Mouse (Mus musculus) C2C12 (cell line): ENCODE results near the gene Trim65. TPM values are rescaled to one million over a fixed set of nuclear protein-coding genes. Genes with fewer than 3 reads are reported as not detected.
"Not testable (repeated sequence)": the region's sequence is repeated elsewhere in the genome, so short reads cannot be mapped to it uniquely, and the experiment has no call there.

Experiments used
- H3K27me3 ChIP-seq: one replicate; pipeline ENCODE4 v1.6.1; 2011; ENCODE audit not compliant: control insufficient read depth, insufficient read depth, insufficient read length
- H3K36me3 ChIP-seq: one replicate; pipeline ENCODE4 v1.6.1; 2011; ENCODE audit not compliant: control insufficient read depth, insufficient read depth
- H3K4me3 ChIP-seq: one replicate; pipeline ENCODE4 v1.5.1; 2011; ENCODE audit warnings: mild to moderate bottlenecking, control low read depth; ENCODE audit not compliant: poor library complexity, insufficient read depth, severe bottlenecking
- H3K79me2 ChIP-seq: one replicate; pipeline ENCODE4 v1.6.1; 2011; ENCODE audit not compliant: control insufficient read depth, insufficient read depth
- H3K79me3 ChIP-seq: one replicate; pipeline ENCODE4 v1.6.1; 2011; ENCODE audit warnings: low read depth, control low read depth
- H3ac ChIP-seq: one replicate; pipeline ENCODE3; 2011; ENCODE audit warnings: low read depth; ENCODE audit not compliant: control insufficient read depth, insufficient read length
- CEBPB ChIP-seq: IDR thresholded peaks from one replicate; pipeline ENCODE4 v1.6.1; 2011; ENCODE audit warnings: low read depth, mild to moderate bottlenecking, control low read depth, moderate library complexity
- CTCF ChIP-seq: IDR thresholded peaks from one replicate; pipeline ENCODE4 v1.5.1; 2011; ENCODE audit not compliant: control insufficient read depth, insufficient read depth, insufficient read length
- FOSL1 ChIP-seq: IDR thresholded peaks from one replicate; pipeline ENCODE4 v1.8.0; 2011; ENCODE audit warnings: mild to moderate bottlenecking, low read length; ENCODE audit not compliant: poor library complexity, insufficient read depth, severe bottlenecking
- MAX ChIP-seq: IDR thresholded peaks from one replicate; pipeline ENCODE4 v1.6.1; 2011; ENCODE audit warnings: mild to moderate bottlenecking, control low read depth
- MYOD1 ChIP-seq: IDR thresholded peaks from one replicate; pipeline ENCODE4 v1.6.1; 2011; ENCODE audit warnings: low read depth; ENCODE audit not compliant: control insufficient read depth, insufficient read length
- MYOG ChIP-seq: IDR thresholded peaks from one replicate; pipeline ENCODE4 v1.6.1; 2011; ENCODE audit not compliant: control insufficient read depth, insufficient read length; ENCODE audit errors: extremely low read depth
- USF1 ChIP-seq: IDR thresholded peaks from one replicate; pipeline ENCODE4 v1.6.1; 2011; ENCODE audit warnings: low read depth, mild to moderate bottlenecking, control low read depth, moderate library complexity
- polyA plus RNA-seq: library from polyadenylated mRNA; unstranded; fragments of >200 nt; fragmentation: generic; extraction: Trizol; gene quantifications from one replicate; pipeline ENCODE4 v1.2.1, GENCODE M21; 2012; ENCODE audit warnings: missing spikeins

Gene Trim65
- polyA plus RNA-seq, 1 experiment = 2.7 TPM

DNA sequence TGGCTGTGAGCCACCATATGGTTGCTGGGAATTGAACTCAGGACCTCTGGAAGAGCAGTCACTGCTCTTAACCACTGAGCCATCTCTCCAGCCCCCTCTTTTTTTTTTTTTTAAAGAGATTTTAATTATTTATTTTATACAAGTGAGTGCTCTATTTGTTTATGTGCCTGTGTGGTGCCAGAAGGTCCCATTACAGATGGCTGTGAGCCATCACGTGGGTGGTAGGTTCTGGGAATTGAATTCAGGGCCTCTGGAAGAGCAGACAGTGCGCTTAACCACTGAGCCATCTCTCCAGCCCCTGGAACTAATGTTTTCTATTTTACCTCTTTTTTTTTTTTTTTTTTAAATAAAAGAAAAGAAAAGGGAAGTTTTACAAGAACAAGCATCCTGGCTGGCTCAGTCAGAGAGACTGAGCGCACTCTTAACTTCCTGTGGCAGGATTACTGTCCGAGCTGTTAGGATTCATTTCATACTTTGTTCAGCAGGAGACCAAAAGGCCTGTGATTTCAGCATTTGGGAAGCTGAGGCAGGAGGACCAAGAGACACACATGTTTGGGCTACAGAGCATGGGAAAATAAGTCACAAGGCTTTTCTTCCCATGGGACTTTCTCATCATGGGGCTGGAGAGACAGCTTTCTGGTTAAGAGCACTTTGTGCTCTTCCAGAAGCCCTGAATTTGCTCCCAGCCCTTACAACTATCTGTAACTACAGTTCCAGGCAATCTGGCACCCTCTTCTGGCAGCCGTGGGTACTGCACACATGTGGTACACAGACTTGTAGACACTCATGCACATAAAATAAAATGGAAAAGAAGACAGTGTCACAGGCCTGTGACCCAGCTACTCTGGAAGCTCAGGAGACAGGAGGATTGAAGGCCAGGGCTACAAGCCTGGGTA is 34.5 kb downstream of the Trim65 start:
- no peaks in the 10 kb centered on the region for H3K79me2 ChIP-seq
- no peaks in the 10 kb centered on the region for H3K36me3 ChIP-seq
- H3ac ChIP-seq = no peak overlapping the region
- TF ChIP-seq USF1 = no peak
- H3K27me3 ChIP-seq = no peaks in the 10 kb centered on the region
- no peak overlapping the region for H3K4me3 ChIP-seq
- no peaks in the 10 kb centered on the region for H3K79me3 ChIP-seq

DNA sequence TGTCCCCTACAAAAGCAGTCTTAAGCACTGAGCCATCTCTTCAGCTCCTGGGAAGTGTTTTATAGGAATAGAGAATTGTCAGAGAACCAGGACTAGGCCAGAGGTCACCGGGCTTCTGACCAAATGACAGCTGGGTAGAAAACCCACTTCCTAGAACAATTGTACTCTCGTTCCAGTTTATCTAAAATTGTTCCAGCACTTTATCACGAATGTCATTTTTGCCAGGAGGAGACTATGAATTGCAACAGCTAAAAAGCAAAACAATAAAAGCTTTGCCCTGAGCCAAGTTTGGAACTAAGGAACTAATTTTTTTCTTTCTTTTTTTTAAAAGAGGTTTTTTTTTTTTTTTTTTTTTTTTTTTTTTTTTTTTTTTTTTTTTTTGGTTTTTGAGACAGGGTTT is 35.4 kb downstream of the Trim65 start:
- Histone ChIP-seq H3K79me3 (no peaks in the 10 kb centered on the region), H3K79me2 (no peaks in the 10 kb centered on the region), H3K36me3 (no peaks in the 10 kb centered on the region), H3ac (no peak overlapping the region), H3K27me3 (no peaks in the 10 kb centered on the region), H3K4me3 (no peak overlapping the region)
- TF ChIP-seq CTCF = no peak
- no peak for TF ChIP-seq MAX
- no peak for TF ChIP-seq MYOG
- TF ChIP-seq CEBPB = no peak
- TF ChIP-seq USF1 = no peak
- no peak for TF ChIP-seq FOSL1
- TF ChIP-seq MYOD1 = no peak

DNA sequence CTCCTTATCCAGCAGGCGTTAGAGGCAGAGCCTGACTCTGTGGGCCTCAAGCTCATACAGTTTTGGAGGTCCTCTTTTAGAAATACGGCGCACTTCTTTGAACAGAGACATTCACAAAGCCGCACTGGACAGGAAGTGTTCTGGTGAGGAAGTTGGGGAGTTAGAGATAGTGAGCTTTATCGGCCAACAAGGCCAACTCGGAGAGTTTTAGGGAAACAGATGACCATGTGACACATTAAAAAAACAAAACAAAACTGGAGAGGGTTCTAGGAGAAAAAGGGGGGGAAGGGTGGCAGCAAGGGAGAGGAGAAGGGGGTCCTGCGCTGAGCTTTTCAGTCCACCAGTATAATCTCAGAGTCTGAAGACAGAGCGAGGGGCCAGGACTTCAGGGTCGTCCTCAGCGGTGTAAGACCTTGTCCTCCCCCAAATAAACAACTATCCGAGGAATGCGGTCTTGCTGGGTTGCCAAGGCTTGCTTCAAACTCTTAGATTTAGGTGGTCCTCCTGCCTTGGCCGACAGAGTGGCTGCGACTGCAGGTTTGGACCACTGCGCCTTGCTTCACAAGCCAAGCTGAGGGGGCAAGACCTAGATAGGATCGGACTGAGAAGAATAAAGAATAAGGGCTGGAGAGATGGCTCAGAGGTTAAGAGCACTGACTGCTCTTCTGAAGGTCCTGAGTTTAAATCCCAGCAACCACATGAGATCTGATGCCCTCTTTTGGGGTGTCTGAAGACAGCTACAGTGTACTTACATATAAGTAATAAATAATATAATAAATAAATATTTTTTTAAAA is 37.0 kb downstream of the Trim65 start:
- Histone ChIP-seq H3K79me2 (no peaks in the 10 kb centered on the region), H3K27me3 (no peaks in the 10 kb centered on the region), H3ac (no peak overlapping the region), H3K79me3 (no peaks in the 10 kb centered on the region), H3K36me3 (no peaks in the 10 kb centered on the region), H3K4me3 (no peak overlapping the region)
- TF ChIP-seq FOSL1 (no peak), MYOD1 (no peak), USF1 (no peak), CTCF (no peak), MAX (no peak), CEBPB (no peak), MYOG (no peak)

DNA sequence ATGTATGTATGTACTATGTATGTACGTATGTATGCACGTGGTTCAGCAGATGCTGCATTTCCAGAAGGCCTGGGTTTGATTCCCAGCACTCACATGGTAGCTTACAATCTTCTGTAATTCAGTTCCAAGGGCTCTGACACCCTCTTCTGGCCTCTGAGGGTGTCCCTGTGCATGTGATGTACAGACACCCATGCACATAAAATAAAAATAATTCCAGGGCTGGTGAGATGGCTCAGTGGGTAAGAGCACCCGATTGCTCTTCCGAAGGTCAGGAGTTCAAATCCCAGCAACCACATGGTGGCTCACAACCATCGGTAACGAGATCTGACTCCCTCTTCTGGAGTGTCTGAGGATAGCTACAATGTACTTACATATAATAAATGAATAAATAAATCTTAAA is 38.0 kb downstream of the Trim65 start:
- H3K27me3 ChIP-seq, H3K79me2 ChIP-seq, H3ac ChIP-seq, H3K79me3 ChIP-seq, H3K4me3 ChIP-seq, H3K36me3 ChIP-seq: not testable (repeated sequence)

DNA sequence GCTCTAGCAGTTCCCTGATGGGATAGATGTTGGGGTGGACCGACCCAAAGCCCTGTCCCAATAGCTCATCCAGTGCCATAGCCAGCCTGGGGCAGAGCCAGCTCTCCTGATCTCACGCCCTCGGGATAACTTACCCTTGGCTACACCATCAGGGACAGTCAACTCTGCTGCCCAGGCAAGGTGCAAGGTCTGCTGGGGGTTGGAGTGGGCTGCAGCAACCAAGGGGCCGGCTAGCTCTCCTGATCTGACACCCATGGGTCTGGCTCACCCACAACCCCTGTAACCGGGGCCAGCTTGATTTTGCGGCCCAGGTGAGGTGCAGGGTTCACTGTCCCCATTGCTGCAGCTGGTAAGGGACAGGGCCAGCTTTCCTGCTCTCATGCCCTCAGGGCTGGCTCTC is 39.3 kb downstream of the Trim65 start:
- H3K27me3 ChIP-seq = no peaks in the 10 kb centered on the region
- H3K79me2 ChIP-seq = no peaks in the 10 kb centered on the region
- no peaks in the 10 kb centered on the region for H3K36me3 ChIP-seq
- H3K4me3 ChIP-seq = no peak overlapping the region
- H3ac ChIP-seq = no peak overlapping the region
- TF ChIP-seq FOSL1 = no peak
- TF ChIP-seq MYOG = no peak
- no peak for TF ChIP-seq CTCF
- no peak for TF ChIP-seq MAX
- no peak for TF ChIP-seq USF1
- TF ChIP-seq CEBPB = no peak
- no peak for TF ChIP-seq MYOD1
- H3K79me3 ChIP-seq = no peaks in the 10 kb centered on the region

DNA sequence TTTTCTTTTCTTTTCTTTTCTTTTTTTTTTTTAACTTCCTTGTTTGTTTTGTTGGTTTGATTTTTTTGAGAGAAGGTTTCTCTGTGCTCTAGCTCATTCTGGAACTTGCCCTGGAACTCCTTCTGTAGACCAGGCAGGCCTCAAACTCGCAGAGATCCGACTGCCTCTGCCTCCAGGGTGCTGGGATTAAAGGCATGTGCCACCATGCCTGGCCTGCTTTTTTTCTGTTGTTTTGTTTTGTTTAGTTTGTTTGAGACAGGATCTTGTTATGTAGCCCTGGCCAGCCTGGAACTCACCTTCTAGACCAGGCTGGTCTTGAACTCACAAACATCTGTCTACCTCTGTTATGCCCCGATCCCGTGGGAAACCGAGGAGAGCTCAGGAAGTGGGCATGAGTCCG is 41.4 kb downstream of the Trim65 start:
- Histone ChIP-seq H3K4me3 (no peak overlapping the region), H3K36me3 (peaks cover 2% of the 10 kb centered on the region), H3K79me3 (peaks cover 3% of the 10 kb centered on the region), H3K27me3 (no peaks in the 10 kb centered on the region), H3ac (no peak overlapping the region), H3K79me2 (peaks cover 20% of the 10 kb centered on the region)
- TF ChIP-seq MYOG (no peak), MYOD1 (no peak), CTCF (no peak), FOSL1 (no peak), MAX (no peak), CEBPB (no peak), USF1 (no peak)
